Mouse (Mus musculus) hematopoietic multipotent progenitor cell, adult 10-12 weeks (in vitro differentiated cells): ENCODE results near the gene Adam22. TPM values are rescaled to one million over a fixed set of nuclear protein-coding genes. Genes with fewer than 3 reads are reported as not detected.

Experiments used
- polyA plus RNA-seq: library from polyadenylated mRNA; stranded (reverse); fragments of >175 nt; gene quantifications from 2 replicates; pipeline ENCODE4 v1.2.3, GENCODE M21; 2012; ENCODE audit warnings: low replicate concordance

Adam22 gene
- polyA plus RNA-seq = 1.5 and 2.2 TPM in 2 replicates

GRCm38 (mm10) chr5:8367614-8368327 is at the start of gene Adam22:
Gene Adam22, minus strand, starts transcription at chr5:8368160.

GRCm38 (mm10) chr5:8045855-8046254 is 322.1 kb downstream of the Adam22 start, which contains the start of gene Sri:
Gene Sri, plus strand, starts transcription at chr5:8046078.

Other genes with a start within 250 kb of the Adam22 start
- gene Dbf4, start 54.6 kb upstream of the Adam22 start, polyA plus RNA-seq = 6.9 and 9.1 TPM in 2 replicates
- gene Slc25a40, start 54.7 kb upstream of the Adam22 start, polyA plus RNA-seq = 2.0 and 4.1 TPM in 2 replicates